Mouse (Mus musculus): ENCODE measurements around the gene Kcnq1.

Gene Kcnq1

DNA sequence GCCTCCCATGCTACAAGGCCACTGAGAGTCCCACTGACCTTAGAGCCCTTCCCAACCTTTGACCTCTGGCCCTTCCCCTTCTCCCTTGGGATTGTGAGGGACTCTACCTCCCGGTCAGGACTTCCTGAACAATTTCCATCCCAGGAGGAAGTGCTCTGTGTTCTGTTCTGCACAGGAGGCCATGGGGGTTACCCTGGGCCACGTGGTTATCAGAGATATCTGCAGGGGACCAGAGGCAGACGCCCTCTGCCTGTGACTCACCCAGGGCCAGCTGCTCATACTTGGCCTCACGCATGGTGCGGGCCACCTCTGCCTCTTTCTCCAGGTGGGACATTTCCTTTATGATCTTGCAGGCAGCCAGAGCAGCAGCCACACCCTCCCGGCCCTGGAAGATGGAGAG lies 24.1 kb upstream of the Kcnq1 start:
- in situ Hi-C loops (cut with MboI; ENCODE audit: unreplicated experiment in 2 of 2): loop anchor here (10.0 to 25.0 kb wide), 2 partner anchors 287 to 345 kb away; partner anchors contain the start of gene Ins2 (in 1 of the 2)

DNA sequence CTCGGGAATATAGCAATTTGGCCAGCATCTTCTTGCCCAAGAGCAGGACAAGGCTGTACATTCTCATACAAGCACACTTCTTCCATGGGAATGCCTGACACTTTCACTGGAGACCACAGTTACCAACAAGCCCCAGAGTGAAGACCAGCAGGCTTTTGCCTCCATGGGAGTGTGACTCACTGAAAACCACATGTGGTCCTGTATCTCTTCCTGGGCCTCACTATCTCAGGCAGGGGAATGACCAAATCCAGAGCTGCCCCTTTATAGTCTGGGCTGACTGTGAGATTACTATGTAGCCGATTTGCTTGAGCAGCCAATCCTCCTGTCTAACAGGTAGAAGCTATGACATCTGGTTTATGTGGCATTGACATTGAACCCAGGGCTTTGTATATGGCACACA lies 22.5 kb upstream of the Kcnq1 start:
- in situ Hi-C loops (cut with MboI; ENCODE audit: unreplicated experiment in 2 of 2): loop anchor here (10.0 to 25.0 kb wide), 2 partner anchors 289 to 346 kb away; partner anchors contain the start of gene Ins2 (in 1 of the 2)

DNA sequence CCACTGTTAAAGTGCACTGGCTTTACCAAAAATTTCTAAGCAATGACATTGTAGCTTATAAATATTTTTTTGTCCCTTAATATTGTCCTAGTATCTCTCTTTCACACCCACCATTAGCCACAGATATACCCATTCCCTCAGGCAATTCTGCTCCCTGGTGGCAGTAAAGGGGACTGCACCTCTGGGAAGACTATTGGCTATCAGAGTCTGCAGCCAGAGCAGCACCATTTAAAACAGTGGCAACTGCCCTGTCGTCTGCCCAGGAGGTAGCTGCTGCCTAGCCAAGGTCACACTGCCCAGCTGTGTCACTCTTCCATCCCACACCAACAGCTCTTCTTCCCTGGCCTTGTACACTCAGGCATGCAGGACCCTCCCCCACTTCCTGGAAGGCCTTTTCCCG lies 19.8 kb upstream of the Kcnq1 start:
- in situ Hi-C loops (cut with MboI; ENCODE audit: unreplicated experiment in 2 of 2): loop anchor here (5.0 to 25.0 kb wide), 3 partner anchors 194 to 349 kb away; partner anchors contain the start of gene Ins2 (in 1 of the 2)

- in situ Hi-C loops (cut with MboI; ENCODE audit: unreplicated experiment in 2 of 2): loop anchor here (5.0 to 25.0 kb wide), 3 partner anchors 195 to 350 kb away; partner anchors contain the start of gene Ins2 (in 1 of the 2)
Measured at GRCm38 (mm10) chr7:143087070-143087579, 19.0 kb upstream of the Kcnq1 start.

DNA sequence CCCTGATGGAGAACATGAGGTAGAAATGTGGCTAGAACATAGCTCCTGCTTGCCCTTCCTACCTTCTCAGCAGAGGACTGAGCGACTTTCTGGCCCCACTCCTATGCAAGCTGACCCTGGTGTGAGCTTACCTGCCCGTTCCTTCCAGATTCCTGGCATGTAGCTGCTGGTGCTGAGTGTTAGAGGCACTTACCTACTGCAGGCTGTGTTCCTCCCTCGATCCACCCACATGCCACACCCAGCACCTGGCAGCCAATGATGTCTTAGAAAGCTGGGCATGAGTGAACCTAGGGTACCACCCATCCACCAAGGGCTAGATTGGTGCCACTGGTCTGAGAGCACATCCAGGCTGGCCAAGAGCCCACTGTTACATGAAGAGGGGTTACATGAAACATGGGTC lies 12.3 kb upstream of the Kcnq1 start:
- in situ Hi-C loops (cut with MboI; ENCODE audit: unreplicated experiment in 2 of 2): loop anchor here in 1 of 2 experiments (25.0 kb wide), 1 partner anchor 357 kb away; the partner anchor contains the start of gene Ins2

GRCm38 (mm10) chr7:143094592-143095553 lies 11.3 kb upstream of the Kcnq1 start, which contains the start of gene Trpm5:
Gene Trpm5, minus strand, starts transcription at chr7:143094642.
- in situ Hi-C loops (cut with MboI; ENCODE audit: unreplicated experiment in 2 of 2): loop anchor here in 1 of 2 experiments (25.0 kb wide), 1 partner anchor 358 kb away; the partner anchor contains the start of gene Ins2

GRCm38 (mm10) chr7:143095554-143095907 lies 10.6 kb upstream of the Kcnq1 start:
- in situ Hi-C loops (cut with MboI; ENCODE audit: unreplicated experiment in 2 of 2): loop anchor here in 1 of 2 experiments (25.0 kb wide), 1 partner anchor 358 kb away; the partner anchor contains the start of gene Ins2

DNA sequence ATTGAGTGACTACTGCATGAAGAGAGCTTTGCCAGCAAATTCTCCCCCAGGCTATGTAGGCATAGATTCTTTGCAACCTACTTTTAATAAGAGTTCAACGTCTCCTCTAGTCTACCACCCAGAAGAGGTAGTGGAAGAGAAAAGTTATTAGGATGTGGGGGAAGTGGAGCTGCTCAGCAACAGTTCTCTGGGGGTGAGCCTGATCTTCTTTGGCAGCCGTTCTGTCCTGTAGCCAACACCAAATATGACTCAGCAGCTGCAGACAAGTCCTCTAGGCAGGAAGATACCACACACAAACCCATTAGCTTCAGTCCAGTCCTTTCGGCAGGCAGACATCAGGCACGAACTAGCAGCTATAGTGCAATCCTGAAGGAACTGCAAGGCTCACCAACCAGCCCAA lies 5.4 kb upstream of the Kcnq1 start:
- in situ Hi-C loops (cut with MboI; ENCODE audit: unreplicated experiment in 2 of 2): no loop called here

DNA sequence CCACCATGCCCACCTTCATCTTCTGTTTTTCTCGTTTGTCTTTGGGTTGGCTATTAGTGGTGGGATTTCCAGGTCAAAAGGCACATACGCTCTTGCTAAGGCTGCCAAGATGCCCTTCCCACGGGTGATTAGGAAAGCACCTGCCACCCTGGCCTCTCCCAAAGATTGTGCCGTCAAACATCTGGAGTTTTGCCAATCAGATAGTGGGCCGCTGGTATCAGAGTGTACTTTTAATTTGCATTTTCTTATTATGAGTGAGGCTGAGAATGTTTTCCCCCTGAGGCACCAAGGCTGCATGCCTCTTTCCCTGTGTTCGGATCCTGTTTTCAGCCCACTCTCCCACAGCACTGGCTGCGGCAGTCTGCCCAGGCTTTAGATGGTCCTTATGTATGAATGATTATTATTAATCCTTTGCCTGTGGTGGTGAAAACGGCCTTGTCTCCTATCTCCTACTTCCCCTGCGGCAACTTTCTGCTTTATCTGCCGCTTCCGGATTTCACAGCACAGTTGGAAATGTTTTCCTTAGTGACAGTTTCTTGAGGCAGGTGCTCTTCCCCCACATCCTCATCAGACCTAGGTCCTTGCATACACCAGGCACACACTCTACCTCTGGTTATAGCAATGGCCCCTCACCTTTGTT lies 784 bp upstream of the Kcnq1 start:
- in situ Hi-C loops (cut with MboI; ENCODE audit: unreplicated experiment in 2 of 2): no loop called here

- in situ Hi-C loops (cut with MboI; ENCODE audit: unreplicated experiment in 2 of 2): no loop called here
Measured at GRCm38 (mm10) chr7:143106672-143107465, 707 bp downstream of the Kcnq1 start.

- in situ Hi-C loops (cut with MboI; ENCODE audit: unreplicated experiment in 2 of 2): no loop called here
Measured at GRCm38 (mm10) chr7:143108200-143108599, 2.0 kb downstream of the Kcnq1 start.

GRCm38 (mm10) chr7:143108996-143109660 lies 3.0 kb downstream of the Kcnq1 start:
- in situ Hi-C loops (cut with MboI; ENCODE audit: unreplicated experiment in 2 of 2): no loop called here

- in situ Hi-C loops (cut with MboI; ENCODE audit: unreplicated experiment in 2 of 2): no loop called here
Measured at GRCm38 (mm10) chr7:143109696-143110095, 3.5 kb downstream of the Kcnq1 start.

DNA sequence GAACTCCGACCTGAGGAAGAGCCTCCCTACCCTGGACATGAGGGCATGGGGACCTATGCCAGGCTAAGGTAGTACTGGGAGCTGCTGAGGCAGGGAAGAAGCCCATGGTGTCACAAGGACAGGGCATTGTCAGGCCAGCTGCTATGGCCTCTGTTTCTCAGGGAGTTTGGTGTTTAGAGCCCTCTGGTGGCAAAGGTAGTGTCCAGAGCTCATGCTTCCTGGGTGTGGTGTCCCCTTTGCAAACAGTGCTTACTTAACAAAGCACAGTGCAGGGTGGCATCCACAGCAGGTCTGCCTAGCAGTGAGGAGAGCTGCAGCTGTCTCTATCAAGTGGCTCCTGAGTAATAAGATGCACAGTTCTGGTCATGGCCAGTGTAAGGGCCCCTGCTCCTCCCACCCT lies 4.6 kb downstream of the Kcnq1 start:
- in situ Hi-C loops (cut with MboI; ENCODE audit: unreplicated experiment in 2 of 2): no loop called here

- in situ Hi-C loops (cut with MboI; ENCODE audit: unreplicated experiment in 2 of 2): no loop called here
Measured at GRCm38 (mm10) chr7:143111719-143112118, 5.6 kb downstream of the Kcnq1 start.

DNA sequence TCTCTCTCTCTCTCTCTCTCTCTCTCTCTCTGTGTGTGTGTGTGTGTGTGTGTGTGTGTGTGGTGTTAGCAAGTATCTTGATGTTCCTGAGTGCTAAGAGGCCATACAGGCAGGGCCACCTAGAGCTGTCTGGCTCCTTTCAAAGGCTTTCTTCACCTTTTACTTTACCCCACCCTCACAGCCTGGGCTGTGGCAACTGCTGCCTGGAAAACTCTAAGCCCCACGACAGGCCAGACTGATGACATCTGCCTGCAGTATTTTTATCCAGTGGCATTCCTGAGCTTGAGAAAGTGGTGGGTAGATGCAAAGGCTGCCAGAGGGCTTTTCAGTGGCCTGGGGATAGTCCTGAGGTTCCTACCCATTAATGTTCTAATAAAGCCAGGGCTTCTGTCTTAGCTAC lies 6.2 kb downstream of the Kcnq1 start:
- in situ Hi-C loops (cut with MboI; ENCODE audit: unreplicated experiment in 2 of 2): no loop called here

GRCm38 (mm10) chr7:143114773-143115172 lies 8.6 kb downstream of the Kcnq1 start:
- in situ Hi-C loops (cut with MboI; ENCODE audit: unreplicated experiment in 2 of 2): no loop called here

DNA sequence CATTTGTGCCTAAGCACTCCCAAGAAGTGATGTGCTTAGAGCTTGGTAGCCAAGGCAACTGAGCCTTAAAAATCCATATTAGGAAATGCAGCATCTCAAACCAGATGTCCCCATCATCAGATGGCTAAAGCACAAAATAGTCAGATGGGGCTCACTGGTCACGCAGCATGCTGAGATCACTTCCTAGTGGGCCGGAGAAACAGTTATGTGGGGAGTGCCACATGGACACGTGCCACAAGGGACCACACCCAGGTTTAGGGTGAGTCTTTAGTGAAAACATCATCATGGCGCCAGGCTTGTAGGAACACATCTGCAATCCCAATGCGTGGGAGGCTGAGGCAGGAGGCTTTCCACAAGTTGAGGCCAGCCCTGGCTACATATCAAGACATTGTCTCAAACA lies 10.4 kb downstream of the Kcnq1 start:
- in situ Hi-C loops (cut with MboI; ENCODE audit: unreplicated experiment in 2 of 2): no loop called here

- in situ Hi-C loops (cut with MboI; ENCODE audit: unreplicated experiment in 2 of 2): no loop called here
Measured at GRCm38 (mm10) chr7:143119407-143119806, 13.2 kb downstream of the Kcnq1 start.

- in situ Hi-C loops (cut with MboI; ENCODE audit: unreplicated experiment in 2 of 2): no loop called here
Measured at GRCm38 (mm10) chr7:143119826-143120225, 13.7 kb downstream of the Kcnq1 start.

Data from v-Abl transformed pro-B cells (cell line).